Mouse (Mus musculus) kidney, embryonic 14.5 days (tissue): Measurements from ENCODE around the gene Ush1g. TPM values are rescaled to one million over a fixed set of nuclear protein-coding genes. Genes with fewer than 3 reads are reported as not detected.

ENCODE experiments used
- ATAC-seq: fragments of 200-750 bp; cut with Nextera tagmentation; 2 replicates; pipeline ENCODE4 v1.8.0; 2017; ENCODE audit warnings: moderate number of reproducible peaks, mild to moderate bottlenecking, moderate TSS enrichment, moderate library complexity; ENCODE audit not compliant: low FRiP score, low TSS enrichment
- H3K27ac ChIP-seq: fragments of 300-500 bp; sonication (generic); 2 replicates; pipeline ENCODE4 v1.5.1; 2014; ENCODE audit warnings: low read depth, mild to moderate bottlenecking, low read length, moderate library complexity, mixed read lengths
- H3K27me3 ChIP-seq: fragments of 300-500 bp; sonication (generic); 2 replicates; pipeline ENCODE4 v1.6.1; 2014; ENCODE audit warnings: mild to moderate bottlenecking, low read length; ENCODE audit not compliant: control insufficient read depth, insufficient read depth
- H3K36me3 ChIP-seq: fragments of 300-500 bp; sonication (generic); 2 replicates; pipeline ENCODE4 v1.6.1; 2014; ENCODE audit warnings: low read length, mixed read lengths; ENCODE audit not compliant: control insufficient read depth, insufficient read depth
- H3K4me1 ChIP-seq: fragments of 300-500 bp; sonication (generic); 2 replicates; pipeline ENCODE4 v1.6.1; 2014; ENCODE audit warnings: low read length, mixed read lengths; ENCODE audit not compliant: control insufficient read depth, insufficient read depth
- H3K4me2 ChIP-seq: fragments of 300-500 bp; sonication (generic); replicated peaks from 2 replicates; pipeline ENCODE4 v1.6.1; 2014; ENCODE audit warnings: low read depth, mild to moderate bottlenecking, low read length
- H3K4me3 ChIP-seq: fragments of 300-500 bp; sonication (generic); 2 replicates; pipeline ENCODE4 v1.5.1; 2014; ENCODE audit warnings: mild to moderate bottlenecking, low read length
- H3K9ac ChIP-seq: fragments of 300-500 bp; sonication (generic); 2 replicates; pipeline ENCODE4 v1.6.1; 2014; ENCODE audit warnings: low read depth, mild to moderate bottlenecking, low read length, moderate library complexity
- H3K9me3 ChIP-seq: fragments of 300-500 bp; sonication (generic); 2 replicates; pipeline ENCODE4 v1.6.1; 2016; ENCODE audit warnings: low read length; ENCODE audit not compliant: control insufficient read depth
- WGBS: fragments of 180-500 bp; shearing (Covaris S2); extraction: QIAGEN DNeasy Blood & Tissue Kit; methylation state at CpG from one replicate; pipeline ENCODE4 v1.1.7; 2014; 5-methylcytosine and 5-hydroxymethylcytosine counted together
- polyA plus RNA-seq: library from polyadenylated mRNA; unstranded; fragments of >200 nt; fragmentation: Nextera tagmentation; extraction: Ambion mirVana; gene quantifications from 2 replicates; pipeline ENCODE4 v1.2.1, GENCODE M21; 2014

The Ush1g gene
- polyA plus RNA-seq, 1 experiment from 2014 or later: not detected

DNA sequence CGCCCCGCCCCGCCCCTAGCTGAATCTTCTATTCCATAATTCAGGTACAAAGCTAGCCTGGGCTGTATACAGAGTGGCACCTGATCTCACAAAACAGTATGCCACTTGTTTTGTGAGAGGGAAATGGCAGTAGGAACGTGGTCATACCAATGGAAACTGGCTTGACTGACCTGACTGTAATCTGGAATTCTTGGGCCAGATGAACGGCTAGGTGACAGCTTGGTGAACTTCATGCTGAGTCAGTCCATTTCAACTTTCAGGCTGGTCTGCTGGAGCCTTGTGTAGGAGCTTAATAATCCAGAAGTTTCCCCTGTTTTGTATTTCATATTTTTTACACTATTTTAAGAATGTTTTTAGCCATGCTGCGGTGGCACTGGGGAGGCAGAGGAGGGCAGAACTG, 43.7 kb downstream of the Ush1g start:
- H3K36me3 ChIP-seq: no peaks in the 10 kb centered on the region
- no peak overlapping the region for H3K4me3 ChIP-seq
- H3K27ac ChIP-seq: no peak overlapping the region
- 0 out of 2 replicates have a peak, but pooled peaks cover 6% of the 10 kb centered on the region for H3K4me1 ChIP-seq
- H3K9me3 ChIP-seq: no peaks in the 10 kb centered on the region
- 72% methylated on average over 6 of the region's 6 CpGs for WGBS
- H3K27me3 ChIP-seq: no peaks in the 10 kb centered on the region
- H3K4me2 ChIP-seq: no peak overlapping the region
- ATAC-seq: no peak
- no peak overlapping the region for H3K9ac ChIP-seq

DNA sequence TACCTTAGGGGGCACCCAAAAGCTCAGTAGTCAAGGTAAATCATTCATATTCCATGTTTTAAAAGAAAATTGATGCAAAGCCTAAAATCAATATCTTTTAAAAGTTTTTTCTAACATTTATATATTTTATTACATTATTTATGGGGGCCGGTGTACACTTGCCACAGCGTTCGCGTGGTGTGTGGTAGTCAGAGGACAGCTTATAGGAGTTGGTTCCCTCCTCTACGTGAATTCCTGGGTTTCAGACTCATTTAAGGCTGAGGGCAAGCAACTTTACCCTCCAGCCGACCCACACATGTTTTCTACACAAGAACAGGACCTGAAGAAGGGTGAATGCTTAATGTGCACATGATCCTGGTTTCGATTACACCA, 44.3 kb downstream of the Ush1g start:
- Histone ChIP-seq H3K4me2 (peak overlapping the region; percentile 53), H3K4me3 (peak overlapping the region; percentile 53), H3K27ac (peak overlapping the region; percentile 53; the same call in 1 of the 2 replicates), H3K9ac (peak overlapping the region; percentile 53), H3K4me1 (0 out of 2 replicates have a peak, but pooled peaks cover 6% of the 10 kb centered on the region), H3K9me3 (no peaks in the 10 kb centered on the region), H3K36me3 (no peaks in the 10 kb centered on the region), H3K27me3 (no peaks in the 10 kb centered on the region)
- WGBS: 17% methylated on average over 7 of the region's 7 CpGs
- ATAC-seq: no peak

DNA sequence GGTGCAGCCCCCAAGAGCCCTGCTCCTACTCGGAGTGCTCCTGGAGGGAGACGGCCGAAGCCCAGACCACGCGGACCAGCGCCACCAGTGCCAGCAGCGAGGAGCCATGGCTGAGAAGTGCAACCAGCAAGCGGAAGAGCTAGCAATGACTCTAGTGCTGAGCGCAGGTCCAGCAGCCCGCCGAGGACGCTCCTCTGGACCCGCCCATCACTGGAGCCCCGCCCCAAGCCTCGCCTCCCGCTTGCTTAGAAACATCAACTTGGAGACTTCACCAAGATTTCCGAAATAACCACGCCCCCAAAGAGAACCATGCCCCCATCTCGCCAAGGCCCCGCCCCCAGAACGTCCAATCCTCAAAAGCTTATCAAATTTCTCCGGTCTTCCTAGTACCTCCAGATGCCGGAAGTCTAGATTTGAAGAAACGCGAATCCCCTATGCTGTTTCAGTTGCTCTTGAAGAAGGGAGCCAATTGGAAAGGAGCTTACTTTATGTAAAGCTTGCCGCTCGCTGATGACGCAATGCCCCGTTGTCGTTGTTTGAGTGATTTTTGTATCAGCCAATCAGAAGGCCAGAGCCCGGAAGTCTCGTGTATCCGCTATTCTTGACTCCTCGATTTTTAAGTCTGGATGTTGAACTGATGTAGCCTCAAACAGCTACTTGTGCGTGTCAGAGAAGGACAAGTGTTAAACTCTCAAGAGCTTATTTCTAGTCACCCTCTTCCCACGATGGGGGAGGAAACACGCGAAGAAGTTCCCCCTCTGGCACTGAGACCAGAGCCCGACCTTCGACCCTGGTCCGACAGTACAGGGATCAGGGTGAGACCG, 44.8 kb downstream of the Ush1g start, which contains the start of gene Fdxr:
Fdxr (minus strand) TSS at position 271 of the 824 bp plus-strand sequence.
- peak; percentile 96 for ATAC-seq
- H3K9me3 ChIP-seq: no peaks in the 10 kb centered on the region
- H3K27me3 ChIP-seq: no peaks in the 10 kb centered on the region
- H3K4me3 ChIP-seq: peak within 1 kb of the TSS; percentile 63
- peak within 1 kb of the TSS; percentile 72 for H3K9ac ChIP-seq
- peak within 1 kb of the TSS; percentile 84 for H3K4me2 ChIP-seq
- H3K36me3 ChIP-seq: no peaks in the 10 kb centered on the region; the same call in 1 of the 2 replicates
- under 1% methylated on average over 42 of the region's 42 CpGs for WGBS
- peak within 1 kb of the TSS; percentile 83 for H3K27ac ChIP-seq
- H3K4me1 ChIP-seq: 0 out of 2 replicates have a peak, but pooled peaks cover 6% of the 10 kb centered on the region

DNA sequence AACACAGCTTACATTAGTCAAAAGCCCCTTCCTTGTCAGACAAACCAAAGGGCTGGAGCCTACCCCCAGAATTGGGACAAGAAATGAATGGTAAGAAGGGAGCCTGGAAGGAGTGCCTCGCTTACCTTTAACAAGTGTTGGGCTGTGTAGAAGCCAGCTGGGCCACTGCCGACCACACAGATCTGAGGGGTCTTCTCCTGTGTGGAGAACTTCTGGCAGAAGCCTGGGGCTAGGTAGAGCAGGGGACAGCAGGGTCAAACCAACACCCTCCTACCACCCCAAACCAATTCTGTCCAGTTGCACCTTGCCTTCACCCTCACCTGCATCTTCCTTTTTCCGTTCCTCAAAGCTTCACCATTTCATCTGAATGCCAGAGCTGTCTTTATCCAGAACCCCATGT, 45.9 kb downstream of the Ush1g start:
- Histone ChIP-seq H3K4me2 (peak overlapping the region; percentile 84), H3K27ac (no peak overlapping the region), H3K9me3 (no peaks in the 10 kb centered on the region), H3K9ac (peak overlapping the region; percentile 72; the same call in 1 of the 2 replicates), H3K4me1 (0 out of 2 replicates have a peak, but pooled peaks cover 6% of the 10 kb centered on the region), H3K27me3 (no peaks in the 10 kb centered on the region), H3K36me3 (no peaks in the 10 kb centered on the region; the same call in 1 of the 2 replicates), H3K4me3 (peak overlapping the region; percentile 63)
- WGBS: 70% methylated on average over 3 of the region's 3 CpGs
- ATAC-seq: no peak

DNA sequence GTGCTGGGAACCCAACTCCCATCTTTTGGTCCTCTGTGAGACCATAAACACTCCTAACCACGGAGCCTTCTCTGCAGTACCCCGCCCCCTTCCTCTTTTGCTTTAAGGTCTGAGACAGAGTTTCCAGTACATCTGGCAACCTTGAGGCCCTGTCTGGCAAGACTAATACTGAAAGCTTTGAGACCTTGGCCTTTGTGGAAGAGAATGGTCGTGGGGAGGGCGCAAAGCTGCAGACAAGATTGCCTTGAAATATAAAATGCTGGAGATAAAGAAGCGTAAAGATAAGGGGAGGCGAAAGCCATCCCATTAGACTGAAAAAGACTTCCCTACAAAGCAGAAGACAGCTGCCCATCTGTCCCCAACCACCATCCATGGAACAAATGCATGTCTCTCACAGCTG, 46.3 kb downstream of the Ush1g start:
- no peaks in the 10 kb centered on the region for H3K27me3 ChIP-seq
- 0 out of 2 replicates have a peak, but pooled peaks cover 6% of the 10 kb centered on the region for H3K4me1 ChIP-seq
- no peak overlapping the region for H3K9ac ChIP-seq
- peak overlapping the region; percentile 84; the same call in 1 of the 2 replicates for H3K4me2 ChIP-seq
- no peak for ATAC-seq
- no peaks in the 10 kb centered on the region for H3K9me3 ChIP-seq
- no peak overlapping the region for H3K27ac ChIP-seq
- 77% methylated on average over 6 of the region's 6 CpGs for WGBS
- peak overlapping the region; percentile 63; the same call in 1 of the 2 replicates for H3K4me3 ChIP-seq
- H3K36me3 ChIP-seq: no peaks in the 10 kb centered on the region; the same call in 1 of the 2 replicates

DNA sequence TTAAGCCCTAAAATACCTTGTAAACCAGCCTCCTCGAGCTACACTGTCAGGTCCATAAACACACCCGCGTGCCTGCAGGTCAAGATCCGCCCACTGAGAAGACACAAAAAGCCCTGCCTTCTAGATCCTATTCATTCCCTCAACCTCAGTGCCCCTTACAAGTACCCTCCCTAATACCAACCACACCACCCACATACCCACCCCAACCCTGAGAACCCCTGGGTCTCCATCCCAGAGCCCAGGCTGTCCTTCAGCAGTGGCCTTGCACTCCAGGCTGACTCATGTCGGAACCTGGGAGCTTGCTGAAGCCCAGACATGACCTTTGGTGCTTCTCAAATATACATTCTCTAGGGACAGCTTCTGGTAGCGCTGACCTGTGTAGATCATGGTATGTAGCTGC, 47.1 kb downstream of the Ush1g start:
- H3K4me3 ChIP-seq: no peak overlapping the region
- H3K27ac ChIP-seq: no peak overlapping the region
- H3K9me3 ChIP-seq: no peaks in the 10 kb centered on the region
- no peak for ATAC-seq
- 81% methylated on average over 6 of the region's 6 CpGs for WGBS
- no peak overlapping the region for H3K9ac ChIP-seq
- no peak overlapping the region for H3K4me2 ChIP-seq
- H3K4me1 ChIP-seq: 0 out of 2 replicates have a peak, but pooled peaks cover 9% of the 10 kb centered on the region
- no peaks in the 10 kb centered on the region; the same call in 1 of the 2 replicates for H3K36me3 ChIP-seq
- 0 out of 2 replicates have a peak, but pooled peaks cover under 1% of the 10 kb centered on the region for H3K27me3 ChIP-seq

DNA sequence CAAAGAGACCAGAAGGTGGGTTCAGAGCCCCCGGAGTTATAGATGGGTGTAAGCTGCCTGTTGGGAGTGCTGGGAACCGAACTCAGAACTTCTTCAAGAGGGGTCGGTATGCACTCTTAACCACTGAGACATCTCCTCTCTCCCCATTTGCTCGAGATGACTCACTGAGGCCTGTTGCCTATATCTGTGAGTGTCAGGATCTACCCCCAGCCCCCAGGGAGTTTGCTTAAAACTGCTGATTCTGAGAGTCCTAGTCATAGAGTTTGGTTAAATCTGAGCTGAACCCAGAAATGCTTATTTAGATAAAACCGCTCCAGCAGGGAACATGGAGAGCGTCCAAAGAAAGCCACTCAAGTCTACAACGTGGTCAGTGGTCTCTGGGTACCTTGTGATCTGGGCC, 47.7 kb downstream of the Ush1g start:
- no peaks in the 10 kb centered on the region for H3K9me3 ChIP-seq
- H3K27me3 ChIP-seq: peaks cover 7% of the 10 kb centered on the region; the same call in 1 of the 2 replicates
- H3K4me2 ChIP-seq: no peak overlapping the region
- no peak for ATAC-seq
- no peak overlapping the region for H3K4me3 ChIP-seq
- 0 out of 2 replicates have a peak, but pooled peaks cover 9% of the 10 kb centered on the region for H3K4me1 ChIP-seq
- H3K36me3 ChIP-seq: no peaks in the 10 kb centered on the region; the same call in 1 of the 2 replicates
- H3K9ac ChIP-seq: no peak overlapping the region
- no peak overlapping the region for H3K27ac ChIP-seq
- WGBS: 82% methylated on average over 7 of the region's 7 CpGs

DNA sequence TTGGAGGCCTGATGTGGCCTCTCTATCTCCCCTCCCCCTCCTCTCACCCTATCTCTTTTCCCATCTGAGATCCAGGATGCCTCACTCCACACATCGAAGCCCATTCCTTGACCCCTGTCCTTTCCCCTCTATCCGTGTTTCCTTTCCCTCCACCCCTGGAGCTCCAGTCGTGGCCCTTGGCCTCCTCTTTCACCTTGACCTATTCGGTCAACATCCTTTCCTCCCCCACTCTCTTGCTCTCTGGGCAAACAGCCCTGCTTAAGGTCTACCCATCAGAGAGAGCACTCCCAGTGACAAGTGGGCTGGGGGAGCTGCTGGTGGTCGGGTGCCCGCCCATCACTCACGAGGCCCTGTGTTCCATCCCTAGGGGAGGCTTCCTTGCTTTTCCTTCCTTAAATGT, 48.1 kb downstream of the Ush1g start:
- peaks cover 11% of the 10 kb centered on the region; the same call in 1 of the 2 replicates for H3K27me3 ChIP-seq
- H3K9me3 ChIP-seq: no peaks in the 10 kb centered on the region
- no peak for ATAC-seq
- no peaks in the 10 kb centered on the region; the same call in 1 of the 2 replicates for H3K36me3 ChIP-seq
- no peak overlapping the region for H3K4me2 ChIP-seq
- no peak overlapping the region for H3K27ac ChIP-seq
- no peak overlapping the region for H3K9ac ChIP-seq
- no peak overlapping the region for H3K4me3 ChIP-seq
- H3K4me1 ChIP-seq: 0 out of 2 replicates have a peak, but pooled peaks cover 9% of the 10 kb centered on the region
- WGBS: 36% methylated on average over 7 of the region's 7 CpGs
